Mouse (Mus musculus) c-Kit-positive CD71-positive TER-119-negative erythroid progenitor cells, embryonic 14.5 days (primary cell): ENCODE measurements around the gene Crocc2.

ENCODE experiments used
- DNase-seq: peaks from one replicate; pipeline ENCODE4 v3.0.0-alpha.2; 2013; ENCODE audit warnings: low read depth

Gene Crocc2

DNA sequence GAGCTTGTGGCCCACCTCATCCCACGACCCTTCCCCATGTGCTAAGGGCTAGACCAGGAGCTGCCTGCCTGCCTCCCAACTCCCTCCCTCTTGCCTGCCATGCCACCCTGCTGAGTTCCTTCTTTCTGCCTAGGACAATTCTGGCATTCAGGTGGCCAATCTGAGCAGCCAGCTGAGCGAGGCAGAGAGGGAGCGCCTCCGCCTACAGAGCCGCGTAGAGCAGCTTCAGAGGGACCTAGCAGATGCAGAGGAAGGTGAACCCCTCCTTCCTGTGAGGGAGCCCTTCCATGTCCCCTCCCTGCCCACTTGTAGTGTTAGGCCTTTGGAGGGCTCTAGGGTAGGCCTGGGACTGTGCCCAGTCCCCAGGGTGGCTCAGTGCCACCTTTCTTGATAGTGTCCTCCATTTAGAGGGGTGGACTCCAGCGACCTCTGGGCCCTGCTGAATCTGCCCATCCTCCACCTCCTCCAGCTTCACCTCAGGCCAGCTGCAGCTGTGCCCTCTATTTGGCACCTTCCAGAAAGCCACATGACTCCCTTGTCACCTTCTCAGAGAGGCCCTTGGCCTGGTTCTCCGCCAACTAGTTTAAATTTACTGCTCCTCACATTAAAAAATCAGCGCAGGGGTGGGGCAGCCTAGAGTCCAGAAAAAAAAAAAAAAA is 48.4 kb downstream of the Crocc2 start:
- no peak for DNase-seq

- no peak for DNase-seq
Observed at GRCm38 (mm10) chr1:93217530-93217929, 49.0 kb downstream of the Crocc2 start.

DNA sequence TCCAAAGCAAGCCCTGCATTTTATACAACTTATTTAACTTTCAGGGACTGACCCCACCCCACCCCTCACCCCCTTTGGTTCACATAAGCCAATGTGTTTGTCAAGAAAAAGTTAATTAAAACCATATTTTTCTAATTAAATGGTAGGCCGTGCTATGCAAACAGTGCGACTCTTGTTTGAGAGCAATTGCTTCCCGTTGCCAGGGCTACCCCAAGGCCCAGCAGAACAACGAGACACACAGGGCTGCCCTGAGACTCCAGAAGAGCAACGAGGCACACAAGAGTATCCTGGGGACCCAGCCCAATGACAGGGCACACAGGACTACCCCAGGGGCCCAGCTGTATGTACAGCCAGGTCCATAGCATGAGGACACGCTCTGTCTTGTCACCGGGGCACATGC is 52.3 kb downstream of the Crocc2 start:
- no peak for DNase-seq

GRCm38 (mm10) chr1:93223972-93224371 is 55.4 kb downstream of the Crocc2 start:
- peak; percentile 13 for DNase-seq

DNA sequence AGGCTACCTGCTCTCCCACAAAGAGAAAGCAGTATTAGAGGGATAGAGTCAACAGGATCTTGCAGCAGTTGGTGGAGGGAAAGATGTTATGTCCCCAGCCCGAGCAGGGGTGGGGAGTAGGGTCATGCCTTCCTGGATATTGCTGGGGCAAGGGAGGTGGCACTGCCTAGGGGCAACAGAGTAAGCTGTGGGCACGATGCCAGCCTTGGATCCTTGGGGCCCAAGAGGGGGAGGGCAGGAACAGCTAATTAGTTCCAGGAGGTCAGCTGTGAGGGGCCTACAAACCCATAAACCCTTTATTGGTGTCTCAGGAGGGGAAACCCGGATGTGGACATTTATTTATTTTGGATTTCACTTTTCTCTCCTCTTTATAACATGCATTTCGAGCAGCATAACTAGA is 56.7 kb downstream of the Crocc2 start:
- DNase-seq = no peak

- no peak for DNase-seq
Observed at GRCm38 (mm10) chr1:93225731-93226520, 57.4 kb downstream of the Crocc2 start.

DNA sequence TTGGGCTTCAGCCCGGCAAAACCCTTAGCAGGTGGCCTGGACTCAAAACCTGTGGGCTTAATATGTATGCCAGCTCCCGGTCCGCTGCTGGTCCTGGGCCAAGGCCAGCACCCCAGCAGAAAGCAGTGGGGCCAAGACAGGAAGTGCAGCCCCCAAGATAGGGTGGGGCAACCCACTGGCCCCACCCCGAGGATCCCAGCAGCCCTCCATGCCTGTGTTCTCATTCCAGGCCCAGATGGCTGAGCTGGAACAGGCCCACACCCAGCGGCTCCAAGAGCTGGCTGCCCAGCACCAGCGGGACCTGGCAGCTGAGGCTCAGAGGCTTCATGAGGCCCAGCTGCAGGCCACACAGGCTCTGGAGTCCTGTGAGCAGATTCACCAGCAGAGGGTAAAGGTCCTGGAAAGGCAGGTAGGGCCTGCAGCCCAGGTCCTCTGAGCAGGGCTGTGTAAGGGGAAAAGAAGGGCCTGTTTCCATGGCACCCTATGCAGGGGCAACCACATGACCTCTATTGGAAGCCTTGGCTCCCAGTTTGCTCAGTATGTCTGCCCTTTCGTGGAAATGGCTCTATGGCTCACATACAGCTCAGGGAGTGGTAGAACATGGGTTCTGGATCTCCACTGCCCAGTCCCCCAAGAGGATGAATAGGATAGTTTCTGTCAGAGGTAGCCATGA is 58.9 kb downstream of the Crocc2 start:
- no peak for DNase-seq

GRCm38 (mm10) chr1:93227976-93228365 is 59.4 kb downstream of the Crocc2 start:
- no peak for DNase-seq

DNA sequence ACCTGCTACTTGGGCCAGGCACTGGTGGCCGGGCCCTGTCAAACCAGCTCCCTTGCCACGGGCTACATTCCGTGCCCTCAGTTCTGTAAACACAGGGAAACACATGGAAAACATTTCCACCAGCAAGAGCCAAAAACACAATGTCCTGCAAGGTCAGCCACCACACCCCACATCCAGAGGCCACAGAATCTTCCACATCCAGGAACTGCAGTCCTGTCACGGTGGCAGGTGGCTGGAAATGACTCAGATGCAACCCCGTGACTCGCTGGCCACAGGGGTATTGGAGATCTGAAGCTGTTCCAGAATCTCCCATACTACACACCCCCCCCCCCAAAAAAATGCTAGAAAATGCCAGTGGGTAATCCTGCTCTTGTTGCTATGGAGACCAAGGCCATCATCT is 60.7 kb downstream of the Crocc2 start:
- DNase-seq = no peak

DNA sequence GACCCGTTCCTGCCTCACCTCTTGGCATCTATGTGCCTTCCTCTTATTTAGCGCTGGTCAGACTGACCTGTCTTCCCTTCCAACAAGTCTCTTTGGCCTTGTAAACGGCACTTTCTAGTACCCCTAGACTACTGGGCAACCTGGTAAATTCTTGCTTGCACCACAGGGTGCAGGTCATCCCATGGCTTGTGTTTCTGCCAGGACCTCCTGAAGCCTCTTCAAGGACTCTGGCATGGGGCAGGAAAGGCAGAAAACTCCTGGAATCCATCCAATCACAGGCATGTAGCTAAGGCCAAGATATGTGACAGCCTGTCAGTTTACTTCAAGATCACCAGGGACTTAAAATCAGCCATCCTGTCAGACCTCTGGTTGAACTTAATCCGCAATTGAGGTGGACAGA is 61.1 kb downstream of the Crocc2 start:
- no peak for DNase-seq

DNA sequence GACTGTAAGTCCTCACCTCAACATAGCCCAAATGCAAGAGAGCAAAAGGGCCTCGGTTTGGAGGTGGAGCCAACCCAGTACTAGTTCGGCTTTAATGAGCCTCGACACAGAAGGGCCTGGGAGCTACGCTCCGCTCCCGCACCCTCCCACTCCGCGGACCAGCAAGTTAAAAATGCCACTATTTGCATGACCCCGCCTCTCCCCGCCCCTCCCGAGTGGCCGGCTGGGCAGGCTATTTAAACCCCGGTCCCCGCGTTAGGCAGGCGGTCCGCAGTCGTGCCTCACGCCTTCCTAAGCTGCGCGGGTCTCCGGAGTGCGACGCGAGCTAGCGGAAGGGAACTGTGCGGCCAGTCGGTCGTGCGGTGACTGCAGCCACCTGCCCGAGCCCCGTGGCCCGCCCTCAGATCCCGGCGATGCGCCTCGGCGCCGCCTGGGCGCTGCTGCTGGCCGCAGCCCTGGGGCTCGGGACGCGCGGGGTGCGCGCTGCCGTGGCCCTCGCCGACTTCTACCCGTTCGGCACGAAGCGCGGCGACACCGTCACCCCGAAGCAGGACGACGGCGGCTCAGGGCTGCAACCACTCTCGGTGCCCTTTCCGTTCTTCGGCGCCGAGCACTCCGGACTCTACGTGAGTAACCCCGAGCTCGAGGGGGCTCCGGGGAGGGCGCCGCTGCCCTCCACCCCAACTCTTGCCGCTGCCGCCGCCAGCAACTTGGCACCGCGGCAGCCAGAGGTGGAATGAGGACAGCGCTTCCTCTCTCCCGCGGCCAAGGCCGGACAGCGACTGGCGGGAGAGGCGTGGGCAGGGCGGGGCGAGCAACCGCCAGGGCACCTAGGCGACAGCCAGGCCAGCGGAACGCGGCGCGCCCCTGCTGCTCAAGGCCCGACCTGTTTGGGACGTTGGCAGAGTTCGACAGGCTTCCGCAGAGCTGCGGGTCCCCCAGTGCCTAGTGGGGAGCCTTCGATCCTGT is 67.3 kb downstream of the Crocc2 start, which contains the start of gene Sned1:
Gene Sned1 (plus strand): TSS at position 266 of the 969 bp plus-strand sequence.
- DNase-seq = peak; percentile 6

GRCm38 (mm10) chr1:93236545-93236924 is 68.0 kb downstream of the Crocc2 start:
- no peak for DNase-seq

- DNase-seq = no peak
Observed at GRCm38 (mm10) chr1:93237676-93238075, 69.2 kb downstream of the Crocc2 start.

DNA sequence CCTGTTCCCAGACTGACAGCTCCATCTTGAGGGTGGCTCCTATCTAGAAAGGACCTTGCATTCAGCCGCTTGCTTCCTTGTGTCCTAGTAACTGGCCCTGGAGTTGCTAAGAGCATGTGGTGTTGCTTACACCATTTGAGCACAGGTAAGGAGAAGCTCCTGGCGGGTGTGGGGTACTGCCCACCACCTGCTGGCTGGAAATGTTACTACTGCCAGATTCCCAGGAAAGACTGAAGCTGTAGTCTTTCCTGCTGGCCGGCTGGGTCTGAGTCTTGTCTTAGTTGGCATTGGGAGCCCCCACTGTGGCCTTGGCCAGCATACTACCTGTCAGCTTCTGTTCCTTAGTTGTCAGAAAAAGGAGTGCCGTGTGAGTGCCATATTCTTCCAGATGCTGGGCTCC is 69.7 kb downstream of the Crocc2 start:
- no peak for DNase-seq

DNA sequence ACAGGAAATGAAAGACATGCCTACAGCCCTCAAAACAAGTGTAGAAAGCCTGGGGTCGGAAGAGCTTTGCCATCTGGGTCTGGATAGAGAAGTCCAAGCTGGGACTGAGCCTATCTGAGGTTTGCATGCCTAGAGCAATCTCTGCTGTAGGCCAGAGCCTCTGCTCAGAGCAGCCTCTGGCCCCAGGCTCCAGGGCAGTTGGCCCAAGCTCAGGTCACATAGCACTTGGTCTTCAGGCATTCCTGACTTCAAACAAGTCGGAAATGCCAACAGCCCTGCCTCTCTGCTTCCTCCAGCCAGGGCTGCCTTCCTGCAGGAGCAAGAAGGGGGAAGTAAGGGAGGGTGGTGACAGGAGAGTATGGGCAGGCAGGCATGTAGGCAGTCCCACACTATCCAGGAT is 77.4 kb downstream of the Crocc2 start:
- no peak for DNase-seq

DNA sequence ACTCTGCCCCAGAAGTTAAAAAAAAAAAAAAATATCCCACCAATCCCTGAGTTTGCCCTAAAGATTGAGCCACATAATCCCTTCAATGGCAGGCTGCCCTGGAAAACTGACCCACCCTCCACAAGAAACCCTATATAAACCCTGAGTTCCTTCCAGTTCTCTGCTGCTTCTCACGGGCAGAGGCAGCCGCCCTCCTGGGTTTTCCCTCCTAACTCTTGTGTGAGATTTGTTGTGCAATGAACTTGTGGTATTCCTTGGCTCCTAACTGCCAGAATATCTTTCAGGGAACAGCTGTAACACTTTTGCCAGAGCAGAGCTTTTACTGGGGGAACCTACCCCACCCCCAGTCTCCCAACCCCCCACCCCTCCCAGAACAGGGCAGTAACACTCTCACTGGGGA is 84.1 kb downstream of the Crocc2 start:
- no peak for DNase-seq

DNA sequence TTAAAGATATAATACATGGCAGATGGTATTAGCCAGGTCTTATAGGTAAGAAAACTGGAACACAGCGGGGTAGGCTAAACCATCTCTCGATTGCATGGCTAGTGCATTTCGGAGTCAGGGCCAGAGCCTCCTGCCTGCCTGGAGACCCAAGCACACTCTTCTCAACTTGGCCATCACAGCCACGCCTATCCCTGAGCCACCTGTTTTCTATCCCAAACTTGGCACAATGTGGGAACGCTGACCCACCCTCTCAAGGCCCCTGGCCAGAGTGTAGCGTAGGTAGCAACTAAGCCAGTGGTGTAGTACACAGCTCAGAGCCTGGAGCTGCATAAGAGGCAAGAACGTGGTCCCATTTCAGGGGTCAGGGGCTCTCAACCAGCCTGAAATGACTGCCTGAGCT is 87.2 kb downstream of the Crocc2 start:
- DNase-seq = no peak

- no peak for DNase-seq
Observed at GRCm38 (mm10) chr1:93257560-93257959, 89.0 kb downstream of the Crocc2 start.

GRCm38 (mm10) chr1:93267207-93267606 is 98.7 kb downstream of the Crocc2 start:
- no peak for DNase-seq

DNA sequence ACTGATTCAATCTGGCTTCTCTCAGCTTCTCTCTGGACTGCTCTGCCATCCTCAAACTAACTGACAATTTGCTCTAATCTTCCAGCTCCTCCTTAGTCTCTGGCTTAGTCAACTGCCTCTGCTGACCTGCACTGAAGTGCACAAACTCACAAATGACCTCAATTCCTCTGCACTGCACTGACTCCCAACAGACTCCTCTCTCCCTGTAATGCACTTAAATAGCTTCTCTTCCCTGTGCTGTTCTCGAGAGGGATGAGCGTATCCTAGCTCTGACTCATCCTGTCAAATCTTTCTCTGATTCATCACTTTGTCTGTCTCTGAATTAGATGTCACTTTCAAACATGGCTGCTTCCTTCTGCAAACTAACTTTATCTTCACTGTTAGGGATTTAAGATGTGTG is 99.7 kb downstream of the Crocc2 start:
- no peak for DNase-seq

- no peak for DNase-seq
Observed at GRCm38 (mm10) chr1:93270516-93271240, 102.2 kb downstream of the Crocc2 start.
